Mouse (Mus musculus) left cerebral cortex, adult 8-10 months (tissue): Measurements from ENCODE around the gene 4933403O08Rik. TPM values are rescaled to one million over a fixed set of nuclear protein-coding genes. Genes with fewer than 3 reads are reported as not detected.

Source experiments
- DNase-seq, 2 experiments: peaks; one replicate each; pipeline ENCODE4 v3.0.0; 2022; ENCODE audit warnings: low spot score in 2 of 2
- total RNA-seq, 4 experiments: library from RNA; stranded (reverse); gene quantifications; 2 replicates each; pipeline ENCODE4 v1.2.4; 2022

The 4933403O08Rik gene
- total RNA-seq: under 1 TPM in 2 of 4 experiments, not detected in 2; 0.33 to 0.37 TPM

DNA sequence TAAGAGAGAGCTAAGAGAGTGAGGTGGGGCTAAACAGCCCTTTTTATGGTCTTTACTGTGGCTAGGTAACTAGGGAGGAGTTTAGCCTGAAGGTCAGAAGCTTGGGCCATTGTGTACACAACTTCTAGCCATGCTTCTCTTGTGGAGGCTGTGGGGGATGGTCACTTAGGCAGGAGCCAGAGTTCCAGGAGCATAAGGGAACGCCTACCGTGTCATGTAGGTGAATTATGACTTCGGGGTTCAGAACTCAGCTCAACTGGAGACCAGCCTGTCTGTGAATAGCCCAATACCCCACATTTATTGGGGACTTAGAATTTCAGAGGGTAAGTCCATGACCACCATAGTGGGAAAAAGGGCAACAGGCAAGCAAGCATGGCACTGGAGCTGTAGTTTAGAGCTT, at the start of gene 4933403O08Rik:
4933403O08Rik (plus strand) TSS at position 301 of the 400 bp plus-strand sequence.
- DNase-seq: no peak

DNA sequence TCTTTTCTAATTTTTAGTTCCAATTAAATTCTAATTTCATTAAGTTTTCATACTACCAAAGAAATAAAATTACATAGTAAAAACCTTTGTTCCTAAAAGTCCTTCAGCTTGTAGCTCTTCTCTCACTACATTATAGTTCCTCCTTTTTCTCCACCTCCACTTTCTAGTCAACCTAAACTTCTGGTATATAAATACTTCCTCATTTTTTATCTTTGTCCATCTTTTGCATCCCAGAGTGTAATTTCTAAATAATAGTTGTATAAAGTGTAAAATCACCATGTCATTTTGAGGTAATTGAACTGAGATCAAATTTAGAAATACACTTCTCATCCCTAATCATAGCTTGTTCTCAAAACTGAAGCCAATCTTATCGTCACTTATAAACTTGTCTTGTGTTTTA, 4.1 kb downstream of the 4933403O08Rik start:
- no peak for DNase-seq

- peak in 1 of 2 experiments; percentile 47 for DNase-seq
These were observed 16.7 kb downstream of the 4933403O08Rik start for GRCm38 (mm10) chrX:112255513-112255912.

DNA sequence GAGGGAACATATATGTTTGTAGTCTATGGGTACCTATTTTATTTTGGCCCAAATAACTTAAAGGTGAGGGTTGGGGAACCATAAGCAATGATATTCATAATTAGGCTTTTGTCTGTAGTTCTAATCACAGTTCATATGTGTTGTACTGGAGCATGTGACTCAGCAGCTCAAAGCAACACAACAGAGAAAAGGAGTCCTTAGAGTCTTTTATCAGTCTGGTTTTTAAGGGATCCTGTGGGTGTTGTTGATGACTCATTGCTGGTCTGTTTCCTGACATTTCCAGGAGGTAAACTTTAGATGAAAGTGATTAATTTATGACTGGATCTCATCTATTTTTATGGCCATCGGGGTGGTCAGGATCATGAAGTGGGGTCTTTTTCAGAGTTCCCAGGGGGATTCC, 34.7 kb downstream of the 4933403O08Rik start:
- no peak for DNase-seq

Other genes with a start within 250 kb of the 4933403O08Rik start
- gene Tex16, start 228.0 kb upstream of the 4933403O08Rik start, total RNA-seq: not detected
- 1 to 10 TPM; 7.9 to 8.1 (median 8.0) TPM for gene Apool, start 72.3 kb downstream of the 4933403O08Rik start, total RNA-seq
- not detected for gene Satl1, start 167.7 kb downstream of the 4933403O08Rik start, total RNA-seq